Mouse (Mus musculus) heart, adult 2 months (tissue): ENCODE results near the gene Irf4.

Experiments used
- CTCF ChIP-seq: fragments of 200-600 bp; IDR thresholded peaks from 2 replicates; pipeline ENCODE4 v1.8.1; 2022; ENCODE audit warnings: antibody characterized with exemption, mild to moderate bottlenecking, moderate library complexity
- EP300 ChIP-seq: fragments of 200-500 bp; IDR thresholded peaks from 2 replicates; pipeline ENCODE4 v1.6.1; 2011; ENCODE audit warnings: low read depth, low read length, control low read depth; ENCODE audit not compliant: insufficient read depth
- POLR2A ChIP-seq: fragments of 200-500 bp; IDR thresholded peaks from 2 replicates; pipeline ENCODE4 v1.6.1; 2011; ENCODE audit warnings: mild to moderate bottlenecking, low read depth, low read length, control low read depth; ENCODE audit not compliant: insufficient read depth

GRCm38 (mm10) chr13:30754066-30754465 is 5.0 kb downstream of the Irf4 start:
- no peak for TF ChIP-seq POLR2A
- no peak for TF ChIP-seq CTCF
- no peak for TF ChIP-seq EP300
